Mouse (Mus musculus) mature B cell (primary cell): ENCODE results near the gene Med12l.

Experiments used
- in situ Hi-C: fragments of 300-500 bp; cut with MboI; formaldehyde crosslinking; loops from 2 replicates; pipeline ENCODE4 v1.14.3; 2019

Med12l gene

DNA sequence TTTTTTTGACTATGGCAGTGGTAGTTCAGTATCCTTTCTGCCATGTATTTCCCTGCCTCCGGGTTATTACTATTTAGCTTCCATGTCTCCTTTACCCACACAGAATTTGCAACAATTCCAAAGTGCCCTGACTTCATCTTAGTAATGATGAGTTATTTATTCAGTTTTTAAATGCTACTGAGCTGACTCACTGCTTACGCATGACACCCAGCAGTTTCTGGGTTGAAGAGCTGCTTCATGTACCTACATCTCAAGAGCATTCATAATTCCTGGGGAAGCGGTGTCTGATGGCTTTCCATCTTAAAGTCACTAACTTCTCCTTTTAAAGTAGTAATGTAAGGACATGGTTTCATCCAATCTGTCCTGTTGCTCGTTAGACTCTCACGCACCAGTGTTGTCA lies 299.3 kb downstream of the Med12l start:
- in situ Hi-C loops, result no loop called here

DNA sequence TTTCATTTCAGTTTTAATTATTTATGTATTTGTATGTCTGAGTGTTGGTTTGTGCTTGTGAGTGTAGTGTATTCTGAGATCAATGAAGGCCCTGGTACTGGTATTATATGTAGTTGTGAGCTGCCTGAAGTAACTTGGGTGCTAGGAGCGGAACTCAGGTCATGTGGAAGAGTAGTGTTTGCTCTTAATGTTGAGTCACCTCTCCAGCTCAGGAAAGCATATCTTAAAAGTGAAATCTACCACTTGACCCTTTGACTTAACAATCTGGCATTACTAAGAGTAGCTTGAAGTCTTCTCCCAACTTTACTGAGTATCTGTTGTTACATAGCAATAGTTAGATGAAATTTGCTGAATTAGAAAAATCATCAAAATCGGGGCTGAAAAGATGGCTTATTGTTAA lies 299.9 kb downstream of the Med12l start:
- in situ Hi-C loops, result no loop called here

DNA sequence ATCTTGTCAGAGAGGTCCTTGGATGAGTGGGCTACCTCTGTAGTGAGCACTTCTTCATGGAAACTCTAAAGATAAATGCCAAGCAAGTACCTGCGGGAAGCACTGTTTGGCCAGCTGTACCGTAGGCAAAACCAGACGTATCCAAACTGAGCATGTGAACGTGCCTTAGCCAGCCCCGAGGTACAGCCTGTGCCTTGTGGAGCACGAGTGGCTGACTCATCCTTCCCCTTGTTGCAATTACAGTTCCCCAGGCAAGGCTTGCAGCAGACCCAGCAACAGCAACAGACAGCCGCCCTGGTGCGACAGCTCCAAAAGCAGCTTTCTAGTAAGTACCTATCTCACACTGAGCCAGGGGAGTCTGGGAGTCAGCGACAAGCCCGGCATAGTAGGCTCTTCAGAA lies 307.0 kb downstream of the Med12l start:
- in situ Hi-C loops, result no loop called here

DNA sequence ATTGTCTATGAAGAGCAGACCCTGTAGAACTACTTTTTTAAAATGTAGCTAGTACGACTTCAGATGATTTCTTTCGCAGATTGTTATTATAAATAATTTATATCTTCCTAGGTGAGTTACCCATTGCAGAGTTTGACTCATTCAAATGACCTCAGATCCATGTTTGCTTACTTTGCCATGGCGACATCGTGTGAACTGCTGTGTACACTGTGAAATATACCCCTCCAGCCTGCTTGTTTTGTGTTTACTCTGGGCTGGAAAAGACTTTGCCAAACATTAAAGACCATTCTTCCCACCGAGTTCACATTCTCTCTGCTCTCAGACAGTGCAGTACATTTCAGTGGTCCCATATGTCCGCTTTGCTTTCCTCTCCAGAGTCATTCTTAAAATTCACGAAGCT lies 310.5 kb downstream of the Med12l start:
- in situ Hi-C loops, result no loop called here

DNA sequence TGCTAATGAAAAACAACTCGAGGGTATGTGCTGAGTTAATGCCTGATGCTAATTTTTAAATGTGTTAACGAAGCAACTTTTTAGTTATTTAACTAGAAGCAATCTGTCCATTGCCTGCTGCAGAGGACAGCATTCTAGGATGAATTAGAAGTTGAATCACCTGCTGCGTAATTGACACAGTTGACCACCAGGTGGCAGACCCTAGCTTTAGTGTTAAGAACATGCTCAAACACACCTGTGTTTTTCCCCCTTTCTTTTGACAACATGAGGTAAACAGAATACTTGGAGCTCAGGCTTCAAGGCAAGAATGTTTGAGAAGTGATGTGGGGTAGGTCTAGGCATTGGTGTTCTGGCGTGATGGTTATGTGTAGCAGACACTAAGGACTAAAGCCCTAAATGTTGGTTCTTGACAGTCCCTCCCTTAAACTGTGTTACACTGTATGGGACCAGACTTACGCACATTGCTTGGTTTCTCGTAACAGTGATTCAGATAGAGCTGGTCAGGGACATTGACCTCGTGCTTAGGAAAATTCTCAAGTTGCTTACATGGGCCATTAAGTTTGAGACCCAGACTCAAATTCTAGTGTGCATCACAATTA lies 315.8 kb downstream of the Med12l start:
- in situ Hi-C loops, result no loop called here

DNA sequence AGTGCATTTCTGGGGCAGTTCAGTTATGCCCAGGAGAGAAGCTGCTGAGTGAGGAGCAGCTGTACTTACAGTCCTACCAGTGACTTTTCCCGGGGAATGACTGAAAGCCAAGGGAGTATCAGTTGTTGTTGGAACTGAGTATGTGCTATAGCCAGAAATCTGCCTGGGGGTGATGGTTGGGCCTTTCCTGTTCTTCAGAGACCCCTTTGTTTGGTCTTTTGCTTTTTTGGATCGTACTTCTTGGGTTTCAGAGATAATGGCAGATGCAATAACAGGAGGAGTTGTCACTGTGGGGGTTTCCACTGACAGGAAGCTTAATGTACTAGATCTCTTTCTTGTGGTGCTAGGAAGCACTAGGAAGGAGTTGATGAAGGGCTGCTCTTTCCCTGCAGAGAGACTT lies 322.9 kb downstream of the Med12l start:
- in situ Hi-C loops, result no loop called here

DNA sequence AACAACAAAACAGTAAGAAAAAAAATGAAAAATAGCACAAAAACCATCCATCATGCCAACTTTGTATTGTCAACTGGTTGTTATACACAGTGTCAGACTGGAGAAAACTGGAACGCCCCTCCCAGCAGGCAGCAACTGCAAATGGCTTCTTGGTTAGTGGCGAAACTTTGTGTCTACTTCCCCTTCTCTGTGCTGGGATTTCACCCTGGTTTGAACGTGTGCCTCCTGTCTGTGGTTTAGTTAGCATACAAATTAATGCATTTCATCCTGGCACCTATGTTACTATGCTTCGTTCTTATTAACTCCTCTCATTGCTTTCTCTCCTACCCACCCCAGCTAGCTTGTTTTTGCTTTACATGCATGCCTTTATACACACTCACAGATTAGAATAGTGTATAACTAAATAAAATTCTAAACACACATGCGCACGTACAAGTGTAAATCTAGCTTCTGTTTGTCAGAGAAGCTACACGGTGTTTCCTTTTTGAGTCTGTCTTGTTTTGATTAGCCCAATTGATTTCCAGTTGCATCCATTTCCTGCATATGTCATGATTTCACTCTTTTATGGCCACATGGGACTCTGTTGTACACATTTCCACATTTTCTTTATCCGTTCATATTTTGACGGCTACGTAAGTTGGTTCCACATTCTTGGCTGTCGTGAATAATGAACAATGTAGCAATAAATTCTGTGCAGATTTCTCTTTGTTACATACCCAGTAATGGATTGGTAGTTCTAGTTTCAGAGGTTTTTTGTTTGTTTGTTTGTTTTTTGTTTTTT lies 336.2 kb downstream of the Med12l start:
- in situ Hi-C loops, result no loop called here

DNA sequence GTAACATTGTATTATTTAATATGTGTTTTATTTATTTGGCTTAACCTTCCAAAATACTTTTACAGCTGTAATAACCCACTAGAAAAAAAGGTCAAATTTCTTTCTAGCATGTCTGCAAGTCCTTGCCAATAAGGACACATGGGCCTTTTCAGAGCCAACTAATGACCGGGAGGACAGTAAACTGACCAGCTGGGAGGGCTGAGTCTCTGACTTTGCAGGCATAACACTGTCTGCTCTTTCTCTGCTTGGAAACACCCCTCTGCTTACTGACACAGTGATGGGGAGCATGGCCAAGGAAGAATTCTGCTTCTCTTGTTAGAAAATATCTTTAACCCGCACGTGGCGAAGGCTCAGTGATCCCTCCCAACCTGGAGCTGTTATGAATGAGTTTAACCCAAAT lies 337.4 kb downstream of the Med12l start:
- in situ Hi-C loops, result no loop called here

DNA sequence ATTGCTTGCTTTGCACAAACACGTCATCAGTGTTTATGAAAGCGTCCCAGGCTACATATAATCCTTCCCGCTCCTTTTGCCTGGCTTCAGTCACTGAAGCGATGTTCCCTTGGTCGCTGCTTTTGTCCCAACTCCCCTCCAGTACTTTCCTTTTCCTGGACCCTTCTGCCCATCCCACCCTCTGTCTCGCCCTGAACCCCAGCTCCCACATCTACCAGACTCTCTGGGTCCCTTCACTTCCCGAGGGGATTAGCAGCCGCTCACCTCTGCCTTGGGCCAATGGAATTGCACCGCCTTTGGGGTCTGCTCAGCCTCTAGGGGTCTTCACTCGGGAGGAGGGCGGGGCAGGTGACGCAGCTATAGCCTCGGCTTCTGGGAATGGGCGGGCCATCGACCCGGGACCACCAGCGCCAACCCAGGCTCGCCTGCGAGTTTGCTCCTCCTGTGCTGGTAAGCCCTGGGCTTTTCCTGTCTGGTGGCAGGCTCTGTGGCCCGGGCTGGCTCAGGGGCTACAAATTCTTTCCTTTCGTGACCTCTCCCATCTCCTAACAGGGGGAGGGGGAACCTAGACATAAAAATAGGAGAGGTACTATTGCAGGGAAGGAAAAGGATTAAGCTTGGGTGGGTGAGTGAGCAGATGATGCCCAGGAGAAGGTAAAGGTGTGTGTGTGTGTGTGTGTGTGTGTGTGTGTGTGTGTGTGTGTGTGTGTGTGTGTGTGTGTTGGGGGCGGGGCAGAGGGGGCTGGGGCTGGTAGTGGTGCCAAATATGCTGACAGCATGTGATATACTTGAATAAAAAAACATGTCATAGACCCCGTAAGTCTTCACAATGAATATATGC lies 338.7 kb downstream of the Med12l start, which contains the start of gene Igsf10:
Gene Igsf10 (minus strand): TSS at position 330 of the 841 bp plus-strand sequence.
- in situ Hi-C loops, result no loop called here

DNA sequence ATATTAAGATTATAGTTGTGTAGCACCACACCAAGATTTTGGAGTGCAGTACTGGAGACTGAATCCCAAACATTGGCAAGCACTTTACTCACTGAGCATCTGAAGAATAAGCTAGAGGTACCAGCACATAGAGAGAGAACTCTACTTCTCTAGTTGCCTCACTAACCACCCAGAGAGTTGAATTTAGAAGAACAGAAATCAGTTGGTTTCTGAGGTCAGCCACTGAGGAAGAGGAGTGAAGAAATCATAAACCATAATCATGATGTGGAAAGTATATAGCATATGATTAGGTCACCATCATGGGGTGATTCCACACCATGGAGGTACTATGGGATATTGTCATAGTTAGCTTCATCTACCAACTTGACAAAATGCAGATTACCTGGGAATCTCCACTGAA lies 346.1 kb downstream of the Med12l start:
- in situ Hi-C loops, result no loop called here

DNA sequence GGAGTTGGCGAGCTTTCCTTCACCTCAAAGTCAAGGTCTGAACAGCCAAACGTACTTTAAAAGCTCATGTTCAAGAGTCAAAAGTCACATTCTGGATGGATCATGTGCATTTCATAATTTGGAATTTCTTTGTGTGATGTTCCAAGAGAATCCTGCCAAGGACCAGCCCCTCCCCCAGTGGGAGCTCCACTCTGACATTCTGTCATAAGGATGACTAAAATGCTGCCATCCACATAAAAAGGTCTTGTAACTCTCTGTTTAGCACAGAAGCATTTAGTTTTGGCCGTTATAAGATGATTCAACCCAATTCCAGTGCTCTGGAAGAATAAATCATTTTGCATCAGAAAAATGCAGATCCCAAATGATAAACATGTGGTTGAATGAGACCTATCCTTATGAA lies 348.5 kb downstream of the Med12l start:
- in situ Hi-C loops, result no loop called here

DNA sequence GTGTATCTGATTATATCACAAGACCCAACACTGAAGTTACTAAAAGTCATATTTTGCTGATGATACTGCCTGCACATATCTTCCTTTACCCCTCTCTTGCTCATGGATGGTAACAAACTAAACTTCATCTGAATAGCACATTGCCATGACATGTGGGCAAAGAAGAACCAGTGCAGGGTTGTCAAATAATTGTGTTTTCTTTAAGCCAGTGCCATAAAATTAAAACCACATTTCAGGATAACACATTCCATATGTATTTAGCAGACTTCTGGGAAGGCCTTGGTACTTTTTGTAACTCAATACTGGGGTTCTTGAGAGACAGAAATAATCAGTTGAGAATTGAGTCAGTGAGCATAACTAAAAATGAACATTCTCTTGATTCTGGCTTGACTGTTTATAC lies 354.5 kb downstream of the Med12l start:
- in situ Hi-C loops, result no loop called here

DNA sequence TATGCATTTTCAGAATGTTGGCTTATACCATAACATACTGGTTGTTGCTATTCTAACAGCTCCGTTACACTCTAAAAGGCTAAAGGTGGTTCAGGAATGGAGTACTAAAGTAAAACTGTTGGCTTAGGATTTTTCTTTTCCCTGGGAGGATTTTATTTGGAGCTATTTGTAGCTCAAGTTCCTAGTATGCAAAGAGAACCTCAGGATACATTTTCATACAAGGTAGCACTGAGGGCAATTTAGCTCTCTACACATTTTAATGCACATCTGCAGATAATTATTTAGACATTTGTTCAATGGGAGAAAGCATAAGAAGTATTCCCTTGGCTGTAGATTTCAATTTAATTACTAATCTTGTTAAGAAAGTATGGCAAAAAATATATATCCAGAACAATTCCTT lies 356.3 kb downstream of the Med12l start:
- in situ Hi-C loops, result no loop called here
